Mouse (Mus musculus) heart, embryonic 16.5 days (tissue): ENCODE measurements around the gene Ppp4r2. TPM values are rescaled to one million over a fixed set of nuclear protein-coding genes. Genes with fewer than 3 reads are reported as not detected.

Experiments
- ATAC-seq: fragments of 200-750 bp; cut with Nextera tagmentation; replicated peaks from 2 replicates; pipeline ENCODE4 v1.8.0; 2017; ENCODE audit warnings: moderate number of reproducible peaks; ENCODE audit not compliant: insufficient read depth, low FRiP score; ENCODE audit errors: extremely low read depth
- H3K27ac ChIP-seq: fragments of 300-500 bp; sonication (generic); 2 replicates; pipeline ENCODE4 v1.5.1; 2014; ENCODE audit warnings: mild to moderate bottlenecking, low read length, control low read depth, moderate library complexity
- H3K27me3 ChIP-seq: fragments of 300-500 bp; sonication (generic); 2 replicates; pipeline ENCODE4 v1.6.1; 2014; ENCODE audit warnings: low read length, mixed read lengths; ENCODE audit not compliant: control insufficient read depth, insufficient read depth
- H3K36me3 ChIP-seq: fragments of 300-500 bp; sonication (generic); 2 replicates; pipeline ENCODE4 v1.6.1; 2014; ENCODE audit not compliant: control insufficient read depth, insufficient read depth
- H3K4me1 ChIP-seq: fragments of 300-500 bp; sonication (generic); 2 replicates; pipeline ENCODE4 v1.6.1; 2014; ENCODE audit warnings: low read length, mixed read lengths; ENCODE audit not compliant: control insufficient read depth, insufficient read depth
- H3K4me2 ChIP-seq: fragments of 300-500 bp; sonication (generic); 2 replicates; pipeline ENCODE4 v1.6.1; 2014; ENCODE audit warnings: low read depth, mild to moderate bottlenecking, control low read depth, low read length
- H3K4me3 ChIP-seq: fragments of 300-500 bp; sonication (generic); 2 replicates; pipeline ENCODE4 v1.5.1; 2014; ENCODE audit warnings: mild to moderate bottlenecking, control low read depth, low read length
- H3K9ac ChIP-seq: fragments of 300-500 bp; sonication (generic); 2 replicates; pipeline ENCODE4 v1.6.1; 2014; ENCODE audit warnings: low read length, control low read depth
- H3K9me3 ChIP-seq: fragments of 300-500 bp; sonication (generic); replicated peaks from 2 replicates; pipeline ENCODE4 v1.6.1; 2016; ENCODE audit warnings: low read length; ENCODE audit not compliant: control insufficient read depth
- WGBS: fragments of 180-500 bp; shearing (Covaris S2); extraction: QIAGEN DNeasy Blood & Tissue Kit; methylation state at CpG from one replicate; pipeline ENCODE4 v1.1.7; 2014; 5-methylcytosine and 5-hydroxymethylcytosine counted together
- polyA plus RNA-seq: library from polyadenylated mRNA; unstranded; fragments of >200 nt; fragmentation: Nextera tagmentation; extraction: Ambion mirVana; gene quantifications from 2 replicates; pipeline ENCODE4 v1.2.1, GENCODE M21; 2015

The Ppp4r2 gene
- polyA plus RNA-seq, 1 experiment from 2014 or later = 11.8 TPM

DNA sequence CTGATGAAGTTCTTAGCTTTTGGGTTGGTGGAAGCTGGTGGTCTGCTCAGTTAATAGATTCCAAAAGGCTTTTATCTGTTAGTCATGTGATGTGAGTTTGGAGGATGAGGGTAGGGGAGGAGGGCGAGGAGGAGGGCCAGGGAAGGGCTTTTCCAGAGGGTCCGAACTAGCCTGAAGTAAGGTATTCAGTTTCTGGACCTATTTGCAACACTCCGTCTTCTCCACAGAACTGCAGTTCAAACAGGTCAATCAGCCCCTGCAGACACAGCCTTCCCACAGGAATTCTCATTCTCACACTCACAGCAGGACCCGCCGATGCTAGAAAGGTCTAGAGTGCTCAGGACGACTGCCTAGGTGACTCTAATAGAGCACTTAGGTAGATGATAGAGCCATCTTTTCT lies 39.8 kb downstream of the Ppp4r2 start:
- Histone ChIP-seq H3K4me1 (no peaks in the 10 kb centered on the region), H3K4me3 (no peak overlapping the region), H3K9ac (no peak overlapping the region), H3K36me3 (no peaks in the 10 kb centered on the region), H3K4me2 (no peak overlapping the region), H3K27me3 (peaks cover 2% of the 10 kb centered on the region; the same call in 1 of the 2 replicates), H3K27ac (no peak overlapping the region), H3K9me3 (peaks cover 7% of the 10 kb centered on the region)
- no peak for ATAC-seq
- WGBS = 69% methylated on average over 6 of the region's 6 CpGs

GRCm38 (mm10) chr6:100875862-100876623 lies 42.6 kb downstream of the Ppp4r2 start:
- Histone ChIP-seq H3K4me2 (no peak overlapping the region), H3K27me3 (peaks cover 8% of the 10 kb centered on the region), H3K4me3 (no peak overlapping the region), H3K4me1 (no peaks in the 10 kb centered on the region), H3K36me3 (no peaks in the 10 kb centered on the region), H3K9ac (no peak overlapping the region), H3K27ac (no peak overlapping the region), H3K9me3 (peaks cover 7% of the 10 kb centered on the region)
- ATAC-seq = no peak
- WGBS = 66% methylated on average over 20 of the region's 20 CpGs

DNA sequence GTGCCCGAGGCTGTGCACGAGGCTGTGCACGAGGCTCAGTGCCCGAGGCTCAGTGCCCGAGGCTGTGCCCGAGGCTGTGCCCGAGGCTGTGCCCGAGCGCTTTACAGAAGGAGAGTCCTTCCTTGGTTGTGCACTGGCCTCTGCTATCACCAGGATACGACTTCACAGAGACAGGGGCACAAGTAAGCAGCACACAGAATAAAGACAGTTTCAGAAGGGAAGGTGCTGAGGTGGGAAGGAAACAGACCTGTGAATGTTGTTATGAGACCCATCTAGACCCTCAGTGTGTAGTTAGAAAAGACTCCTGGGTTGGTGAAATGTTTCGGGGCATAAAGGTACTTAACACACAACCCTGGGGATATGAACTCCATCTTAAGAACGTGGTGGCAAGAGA lies 43.2 kb downstream of the Ppp4r2 start:
- no peak overlapping the region for H3K4me3 ChIP-seq
- peaks cover 7% of the 10 kb centered on the region for H3K9me3 ChIP-seq
- WGBS = 80% methylated on average over 12 of the region's 12 CpGs
- no peaks in the 10 kb centered on the region for H3K36me3 ChIP-seq
- no peak for ATAC-seq
- peaks cover 8% of the 10 kb centered on the region for H3K27me3 ChIP-seq
- H3K4me2 ChIP-seq = no peak overlapping the region
- no peak overlapping the region for H3K9ac ChIP-seq
- no peaks in the 10 kb centered on the region for H3K4me1 ChIP-seq
- no peak overlapping the region for H3K27ac ChIP-seq

DNA sequence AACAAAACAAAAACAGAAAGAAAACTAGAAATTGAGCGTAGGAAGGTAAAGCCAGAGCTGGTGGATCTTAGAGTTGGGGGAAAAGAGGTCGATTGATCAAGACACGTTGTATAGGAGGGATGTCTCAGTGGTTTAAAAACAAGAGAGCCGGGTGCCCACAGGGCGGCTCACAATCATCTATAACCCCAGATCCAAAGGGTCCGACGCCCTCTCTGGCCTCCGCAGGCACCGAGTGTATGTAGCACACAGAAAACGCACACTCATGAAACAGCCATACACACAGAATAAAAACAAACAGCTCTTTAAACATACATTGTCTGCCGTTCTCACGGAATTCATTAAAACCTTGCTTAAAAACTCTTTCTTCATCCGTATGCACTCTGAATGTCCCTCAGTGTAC lies 45.1 kb downstream of the Ppp4r2 start:
- H3K27me3 ChIP-seq = peaks cover 8% of the 10 kb centered on the region
- ATAC-seq = no peak
- H3K36me3 ChIP-seq = no peaks in the 10 kb centered on the region
- peaks cover 10% of the 10 kb centered on the region for H3K9me3 ChIP-seq
- no peak overlapping the region for H3K9ac ChIP-seq
- no peak overlapping the region for H3K4me3 ChIP-seq
- WGBS = 83% methylated on average over 13 of the region's 13 CpGs
- H3K4me1 ChIP-seq = peaks cover 4% of the 10 kb centered on the region; the same call in 1 of the 2 replicates
- no peak overlapping the region for H3K27ac ChIP-seq
- H3K4me2 ChIP-seq = no peak overlapping the region

DNA sequence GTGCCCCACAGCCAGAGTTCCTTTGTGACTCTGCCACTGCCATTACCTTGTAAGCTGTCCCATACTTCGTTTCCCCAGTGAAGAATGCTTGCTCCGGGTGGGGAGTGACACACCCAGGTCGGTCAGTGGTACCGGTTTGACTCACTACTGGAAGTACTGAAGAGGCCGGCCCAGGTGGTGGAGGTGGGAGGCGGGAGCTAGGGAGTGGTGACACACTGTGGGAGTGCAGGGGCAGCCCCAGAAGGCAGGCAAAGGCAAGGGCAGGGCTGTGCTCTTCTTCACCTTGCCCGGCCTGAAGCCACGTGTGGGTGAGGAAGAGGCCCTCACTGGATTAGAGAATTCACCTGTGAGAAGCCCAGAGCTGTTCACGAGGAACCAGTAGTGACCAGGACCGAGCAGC lies 46.2 kb downstream of the Ppp4r2 start:
- WGBS = 38% methylated on average over 10 of the region's 10 CpGs

DNA sequence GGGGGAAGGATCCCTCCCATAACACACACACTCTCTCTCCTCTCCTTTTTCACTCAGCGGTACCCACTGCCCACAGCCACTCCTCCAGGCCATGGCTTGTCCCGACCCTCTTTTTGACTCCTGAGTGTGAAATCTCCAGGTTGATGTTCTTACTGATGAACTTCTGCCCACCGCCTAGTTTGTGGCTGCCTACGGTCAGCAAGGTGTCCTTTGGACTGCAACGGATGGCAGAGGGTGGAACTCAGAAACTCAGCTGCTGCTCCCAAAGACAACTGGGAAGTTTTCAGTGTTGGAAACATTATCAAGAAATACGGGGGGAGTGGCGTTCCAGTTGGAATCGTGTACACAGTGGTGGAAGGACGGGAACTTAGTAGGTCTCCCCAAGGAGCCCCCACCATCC lies 48.2 kb downstream of the Ppp4r2 start:
- Histone ChIP-seq H3K9me3 (peaks cover 10% of the 10 kb centered on the region), H3K4me2 (no peak overlapping the region), H3K27ac (no peak overlapping the region), H3K4me3 (no peak overlapping the region), H3K9ac (no peak overlapping the region), H3K4me1 (peaks cover 4% of the 10 kb centered on the region; the same call in 1 of the 2 replicates), H3K27me3 (peaks cover 8% of the 10 kb centered on the region), H3K36me3 (no peaks in the 10 kb centered on the region)
- no peak for ATAC-seq
- 77% methylated on average over 9 of the region's 9 CpGs for WGBS

More for the DNA sequence above, 46.2 kb downstream of the Ppp4r2 start:
- Histone ChIP-seq H3K9me3 (peaks cover 10% of the 10 kb centered on the region), H3K4me2 (no peak overlapping the region), H3K27ac (no peak overlapping the region), H3K4me1 (peaks cover 4% of the 10 kb centered on the region; the same call in 1 of the 2 replicates), H3K36me3 (no peaks in the 10 kb centered on the region), H3K9ac (no peak overlapping the region), H3K4me3 (no peak overlapping the region), H3K27me3 (peaks cover 8% of the 10 kb centered on the region)
- ATAC-seq = no peak

- Histone ChIP-seq H3K9ac (peak overlapping the region; percentile 43), H3K27ac (no peak overlapping the region), H3K4me1 (peaks cover 4% of the 10 kb centered on the region; the same call in 1 of the 2 replicates), H3K4me3 (peak overlapping the region; percentile 36), H3K4me2 (peak overlapping the region; percentile 66), H3K36me3 (no peaks in the 10 kb centered on the region), H3K9me3 (peaks cover 10% of the 10 kb centered on the region), H3K27me3 (peaks cover 8% of the 10 kb centered on the region)
- 20% methylated on average over 15 of the region's 15 CpGs for WGBS
- no peak for ATAC-seq
Measured at GRCm38 (mm10) chr6:100882381-100883213, 49.2 kb downstream of the Ppp4r2 start.

- Histone ChIP-seq H3K27me3 (peaks cover 6% of the 10 kb centered on the region; the same call in 1 of the 2 replicates), H3K36me3 (no peaks in the 10 kb centered on the region), H3K9me3 (peaks cover 5% of the 10 kb centered on the region; the same call in 1 of the 2 replicates), H3K4me1 (peaks cover 4% of the 10 kb centered on the region; the same call in 1 of the 2 replicates), H3K27ac (no peak overlapping the region), H3K9ac (no peak overlapping the region), H3K4me3 (no peak overlapping the region), H3K4me2 (no peak overlapping the region)
- WGBS = 45% methylated on average over 13 of the region's 13 CpGs
- no peak for ATAC-seq
Measured at GRCm38 (mm10) chr6:100883233-100883632, 49.8 kb downstream of the Ppp4r2 start.
